In the genomic region with DNA sequence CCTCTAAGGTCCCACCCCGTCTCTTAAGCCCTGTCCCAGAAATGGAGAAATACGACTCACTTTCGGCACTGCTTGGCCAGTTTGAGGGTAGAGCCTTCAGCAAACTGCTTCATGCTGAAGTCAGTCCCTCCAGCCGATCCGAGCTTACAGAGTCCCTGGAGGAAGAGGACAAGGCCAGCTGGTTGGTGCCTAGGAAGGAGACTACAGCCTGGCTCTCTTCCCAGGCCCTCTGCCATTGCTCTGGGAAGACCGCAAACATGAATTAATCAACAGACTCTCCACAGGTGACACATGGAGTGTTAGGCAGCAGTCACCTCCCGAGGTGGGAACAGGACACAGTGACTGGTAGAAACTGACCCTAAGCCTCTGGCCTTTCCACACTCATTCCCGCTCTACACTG, we compare ENCODE assay signal across 28 mouse cellular contexts. TPM values are rescaled to one million over a fixed set of nuclear protein-coding genes. Genes with fewer than 3 reads are reported as not detected.
A peak's percentile ranks its signal among the peaks of the same experiment; 100 is the strongest.
DNase-seq lines count a peak whose midpoint lies in the region; ATAC-seq and TF ChIP-seq lines count a peak whose summit lies in the region.
"Had no signal": no experiment of that assay in that cellular context is flagged by ENCODE, and none has a peak within 500 bp of the region (broad histone marks: within the 10 kb centered on the region; RNA-seq: fewer than 3 reads in every experiment).

No protein-coding gene starts in this region.

- no peak overlapping the region for H3K4me3 ChIP-seq in cerebellum, adult 2 months (replicated peaks; ENCODE audit: insufficient read depth, low read depth, low read length)
- H3K4me3 ChIP-seq in lung, postnatal 0 days (ENCODE audit: low read depth, low read length) = no peak overlapping the region
- H3K4me3 ChIP-seq: embryonic facial prominence, embryonic 12.5 days; embryonic facial prominence, embryonic 15.5 days; heart, embryonic 12.5 days; heart, embryonic 15.5 days; hindbrain, embryonic 10.5 days; hindbrain, embryonic 13.5 days; intestine, embryonic 15.5 days had no signal

- ATAC-seq in lung, postnatal 0 days = no peak
- ATAC-seq: forebrain, embryonic 14.5 days; forebrain, postnatal 0 days; hindbrain, embryonic 16.5 days; intestine, embryonic 15.5 days; Patski had no signal

- H3K27ac ChIP-seq in cerebellum, adult 2 months (ENCODE audit: insufficient read depth, low read length) = no peak overlapping the region
- no peak overlapping the region for H3K27ac ChIP-seq in lung, postnatal 0 days (ENCODE audit: low read length)
- H3K27ac ChIP-seq: embryonic facial prominence, embryonic 12.5 days; embryonic facial prominence, embryonic 15.5 days; heart, embryonic 15.5 days; hindbrain, embryonic 10.5 days; hindbrain, embryonic 13.5 days; intestine, embryonic 15.5 days had no signal

- H3K4me1 ChIP-seq in cerebellum, adult 2 months (ENCODE audit: control insufficient read depth, insufficient read depth, low read length) = peaks cover 28% of the 10 kb centered on the region
- no peaks in the 10 kb centered on the region for H3K4me1 ChIP-seq in lung, postnatal 0 days (ENCODE audit: insufficient read depth, low read depth, low read length)
- H3K4me1 ChIP-seq: heart, embryonic 12.5 days; heart, embryonic 15.5 days had no signal

- H3K36me3 ChIP-seq in lung, postnatal 0 days (ENCODE audit: insufficient read depth, low read length) = peaks cover 71% of the 10 kb centered on the region

- no peak for TF ChIP-seq POLR2A in cerebellum, adult 2 months (IDR thresholded peaks at IDR 0.05; ENCODE audit: borderline replicate concordance, insufficient read depth, low read length)

- WGBS in cerebellum, adult 2 months = 34% methylated on average over 8 of the region's 8 CpGs
- 82% methylated on average over 8 of the region's 8 CpGs for whole genome bisulfite sequencing in lung, postnatal 0 days

- H3K9ac ChIP-seq in lung, postnatal 0 days (replicated peaks; ENCODE audit: low read depth) = no peak overlapping the region
- H3K9ac ChIP-seq: embryonic facial prominence, embryonic 12.5 days; embryonic facial prominence, embryonic 15.5 days; forebrain, postnatal 0 days; heart, embryonic 12.5 days; heart, embryonic 15.5 days; hindbrain, embryonic 13.5 days; intestine, embryonic 15.5 days had no signal

- peak; percentile 52 for DNase-seq in adrenal gland, postnatal 10 days
- DNase-seq in adrenal gland, adult 2 months = no peak
- DNase-seq in cerebellum, adult 11 months = peak; percentile 41
- DNase-seq in cerebellum, adult 2 months = peak; percentile 60 to 76
- peak; percentile 71 for DNase-seq in cerebellum, adult 9-11 months
- no peak for DNase-seq in frontal cortex, adult 2 months (ENCODE audit: extremely low spot score in 1 of 2, low spot score in 1 of 2)
- no peak for DNase-seq in lung, postnatal 0 days (ENCODE audit: low spot score)
- no peak for DNase-seq in kidney, adult 18-20 months
- DNase-seq: adrenal gland, postnatal 14 days; B cell, adult 2 months; forebrain, postnatal 0 days; gastrocnemius, postnatal 25 days; heart, adult 18-20 months; heart, postnatal 10 days; heart, postnatal 36 days; kidney, adult 11 months; kidney, adult 9 months had no signal

- no peak overlapping the region for H3K4me2 ChIP-seq in lung, postnatal 0 days (replicated peaks; ENCODE audit: low read depth, low read length)
- H3K4me2 ChIP-seq: embryonic facial prominence, embryonic 12.5 days; embryonic facial prominence, embryonic 15.5 days; heart, embryonic 12.5 days; heart, embryonic 15.5 days; hindbrain, embryonic 13.5 days; intestine, embryonic 15.5 days had no signal

- TF ChIP-seq EP300 in lung, postnatal 0 days (IDR thresholded peaks at IDR 0.05) = no peak

- H3K9me3 ChIP-seq in lung, postnatal 0 days (ENCODE audit: low read length) = no peaks in the 10 kb centered on the region
- H3K9me3 ChIP-seq: embryonic facial prominence, embryonic 12.5 days; embryonic facial prominence, embryonic 15.5 days; heart, embryonic 15.5 days; hindbrain, embryonic 13.5 days; intestine, embryonic 15.5 days had no signal

- TF ChIP-seq CTCF in cerebellum, adult 2 months (IDR thresholded peaks at IDR 0.05; ENCODE audit: borderline replicate concordance, insufficient read depth, low read depth, low read length) = no peak
- no peak for TF ChIP-seq CTCF in lung, postnatal 0 days (IDR thresholded peaks at IDR 0.05)

- H3K27me3 ChIP-seq in cerebellum, adult 2 months (ENCODE audit: control insufficient read depth, insufficient read depth, low read length) = no peaks in the 10 kb centered on the region
- H3K27me3 ChIP-seq in lung, postnatal 0 days (replicated peaks; ENCODE audit: insufficient read depth, low read length) = no peaks in the 10 kb centered on the region
- H3K27me3 ChIP-seq: CH12.LX; embryonic facial prominence, embryonic 12.5 days; embryonic facial prominence, embryonic 15.5 days; heart, embryonic 12.5 days; heart, embryonic 15.5 days; hindbrain, embryonic 13.5 days; intestine, embryonic 15.5 days; Patski had no signal

RNA-seq across cellular contexts. Expression of a gene that starts 6.0 kb away (rescaled TPM):
- total RNA-seq in adrenal gland, postnatal 10 days (2021) = 10 to 100 TPM in 1 of 2 experiments, 1 to 10 TPM in 1; 8.4 to 13.8 TPM
- total RNA-seq in adrenal gland, adult 2 months (2021) = 10 to 100 TPM in 1 of 2 experiments, 1 to 10 TPM in 1; 7.4 to 10.5 TPM
- 9.0 and 12.9 TPM in 2 replicates for polyA plus RNA-seq in adrenal gland, adult 2 months (2012; rRNA removed)
- 19.4 and 21.4 TPM in 2 replicates for polyA plus RNA-seq in cerebellum, adult 2 months (2012; rRNA removed)
- 21.1 and 23.6 TPM in 2 replicates for polyA plus RNA-seq in frontal cortex, adult 2 months (2012; rRNA removed)
- polyA plus RNA-seq in lung, postnatal 0 days (2015; fragmentation: Nextera tagmentation; extraction: Ambion mirVana) = 3.4 and 3.8 TPM in 2 replicates

RNA-seq across cellular contexts. Expression of a gene that starts 10.5 kb away (rescaled TPM):
- 10 to 100 TPM; 40.8 to 44.6 TPM for total RNA-seq in adrenal gland, postnatal 10 days (2021)
- 10 to 100 TPM; 66.5 to 73.0 TPM for total RNA-seq in adrenal gland, adult 2 months (2021)
- 69.1 and 76.9 TPM in 2 replicates for polyA plus RNA-seq in adrenal gland, adult 2 months (2012; rRNA removed)
- polyA plus RNA-seq in cerebellum, adult 2 months (2012; rRNA removed) = 81.8 and 97.8 TPM in 2 replicates
- polyA plus RNA-seq in frontal cortex, adult 2 months (2012; rRNA removed) = 51.4 and 52.5 TPM in 2 replicates
- 30.3 and 32.9 TPM in 2 replicates for polyA plus RNA-seq in lung, postnatal 0 days (2015; fragmentation: Nextera tagmentation; extraction: Ambion mirVana)

RNA-seq across cellular contexts. Expression of a gene that starts 12.6 kb away (rescaled TPM):
- total RNA-seq in adrenal gland, postnatal 10 days (2021) = 10 to 100 TPM; 45.3 to 54.8 TPM
- 10 to 100 TPM; 45.5 to 50.8 TPM for total RNA-seq in adrenal gland, adult 2 months (2021)
- polyA plus RNA-seq in adrenal gland, adult 2 months (2012; rRNA removed) = 25.1 and 36.4 TPM in 2 replicates
- 57.7 and 61.0 TPM in 2 replicates for polyA plus RNA-seq in cerebellum, adult 2 months (2012; rRNA removed)
- 46.8 and 61.2 TPM in 2 replicates for polyA plus RNA-seq in frontal cortex, adult 2 months (2012; rRNA removed)
- polyA plus RNA-seq in lung, postnatal 0 days (2015; fragmentation: Nextera tagmentation; extraction: Ambion mirVana) = 8.5 and 9.2 TPM in 2 replicates

RNA-seq across cellular contexts. Expression of a gene that starts 36.0 kb away (rescaled TPM):
- 10 to 100 TPM; 38.9 to 43.4 TPM for total RNA-seq in adrenal gland, postnatal 10 days (2021)
- 1 to 10 TPM; 4.0 to 5.3 TPM for total RNA-seq in adrenal gland, adult 2 months (2021)
- polyA plus RNA-seq in adrenal gland, adult 2 months (2012; rRNA removed) = 2.3 and 3.8 TPM in 2 replicates
- 1.0 and 1.2 TPM in 2 replicates for polyA plus RNA-seq in cerebellum, adult 2 months (2012; rRNA removed)
- polyA plus RNA-seq in frontal cortex, adult 2 months (2012; rRNA removed) = 1.9 and 2.3 TPM in 2 replicates
- 8.4 and 13.8 TPM in 2 replicates for polyA plus RNA-seq in lung, postnatal 0 days (2015; fragmentation: Nextera tagmentation; extraction: Ambion mirVana)

RNA-seq across cellular contexts. Expression of a gene that starts 40.9 kb away (rescaled TPM):
- 10 to 100 TPM; 56.2 to 93.5 TPM for total RNA-seq in adrenal gland, postnatal 10 days (2021)
- total RNA-seq in adrenal gland, adult 2 months (2021) = 10 to 100 TPM; 77.2 to 99.3 TPM
- 252 and 304 TPM in 2 replicates for polyA plus RNA-seq in adrenal gland, adult 2 months (2012; rRNA removed)
- polyA plus RNA-seq in cerebellum, adult 2 months (2012; rRNA removed) = 167 and 188 TPM in 2 replicates
- polyA plus RNA-seq in frontal cortex, adult 2 months (2012; rRNA removed) = 123 and 129 TPM in 2 replicates
- polyA plus RNA-seq in lung, postnatal 0 days (2015; fragmentation: Nextera tagmentation; extraction: Ambion mirVana) = 8.5 and 9.6 TPM in 2 replicates

Comparison
In these comparisons a context has a peak if more than half of its experiments do, and no peak if none do; other contexts are left out.
1. DNase-seq: peak in adrenal gland, postnatal 10 days (single experiment), cerebellum, adult 11 months (single experiment), cerebellum, adult 2 months (2 of 2) and cerebellum, adult 9-11 months (single experiment); none in adrenal gland, adult 2 months (single experiment), frontal cortex, adult 2 months (0 of 2), lung, postnatal 0 days (single experiment) and kidney, adult 18-20 months (single experiment).